Mouse (Mus musculus) limb, embryonic 14.5 days (tissue): ENCODE results near the gene Rgl3. TPM values are rescaled to one million over a fixed set of nuclear protein-coding genes. Genes with fewer than 3 reads are reported as not detected.

Experiments used
- ATAC-seq: fragments of 200-750 bp; cut with Nextera tagmentation; 2 replicates; pipeline ENCODE4 v1.8.0; 2017; ENCODE audit warnings: low read depth, moderate number of reproducible peaks, moderate TSS enrichment; ENCODE audit not compliant: low FRiP score
- DNase-seq: peaks from one replicate; pipeline ENCODE4 v3.0.0-alpha.2; 2015; ENCODE audit warnings: low spot score
- H3K27ac ChIP-seq: fragments of 300-500 bp; sonication (generic); replicated peaks from 2 replicates; pipeline ENCODE4 v1.5.1; 2014; ENCODE audit warnings: low read depth, mild to moderate bottlenecking, low read length, moderate library complexity, mixed read lengths
- H3K27me3 ChIP-seq: fragments of 300-500 bp; sonication (generic); 2 replicates; pipeline ENCODE4 v1.6.1; 2014; ENCODE audit warnings: low read length, mixed read lengths; ENCODE audit not compliant: control insufficient read depth, insufficient read depth
- H3K36me3 ChIP-seq: fragments of 300-500 bp; sonication (generic); 2 replicates; pipeline ENCODE4 v1.6.1; 2014; ENCODE audit warnings: mild to moderate bottlenecking, low read length, moderate library complexity, mixed read lengths; ENCODE audit not compliant: control insufficient read depth, insufficient read depth
- H3K4me1 ChIP-seq: fragments of 300-500 bp; sonication (generic); 2 replicates; pipeline ENCODE4 v1.6.1; 2014; ENCODE audit warnings: antibody characterized with exemption, low read length, mixed read lengths; ENCODE audit not compliant: control insufficient read depth, insufficient read depth
- H3K4me2 ChIP-seq: fragments of 300-500 bp; sonication (generic); replicated peaks from 2 replicates; pipeline ENCODE4 v1.6.1; 2014; ENCODE audit warnings: low read depth, mild to moderate bottlenecking, low read length, moderate library complexity; ENCODE audit not compliant: severe bottlenecking
- H3K4me3 ChIP-seq: fragments of 300-500 bp; sonication (generic); replicated peaks from 2 replicates; pipeline ENCODE4 v1.5.1; 2014; ENCODE audit warnings: low read length
- H3K9ac ChIP-seq: fragments of 300-500 bp; sonication (generic); 2 replicates; pipeline ENCODE4 v1.6.1; 2014; ENCODE audit warnings: mild to moderate bottlenecking, low read depth, low read length, moderate library complexity; ENCODE audit not compliant: severe bottlenecking
- H3K9me3 ChIP-seq: fragments of 300-500 bp; sonication (generic); 2 replicates; pipeline ENCODE4 v1.6.1; 2016; ENCODE audit warnings: low read length; ENCODE audit not compliant: control insufficient read depth
- POLR2A ChIP-seq: fragments of 200-500 bp; IDR thresholded peaks from 2 replicates; pipeline ENCODE4 v1.8.0; 2012; ENCODE audit warnings: inconsistent platforms, mild to moderate bottlenecking, moderate library complexity, borderline replicate concordance; ENCODE audit not compliant: insufficient read depth, insufficient read length; ENCODE audit errors: extremely low read depth
- WGBS: fragments of 180-500 bp; shearing (Covaris S2); extraction: QIAGEN DNeasy Blood & Tissue Kit; methylation state at CpG from one replicate; pipeline ENCODE4 v1.1.7; 2014; 5-methylcytosine and 5-hydroxymethylcytosine counted together
- polyA plus RNA-seq, 2 experiments: library from polyadenylated mRNA; depleted of rRNA in 1 of 2; stranded (reverse) in 1 of 2; unstranded in 1 of 2; fragments of >200 nt; fragmentation: Nextera tagmentation in 1 of 2; extraction: Ambion mirVana in 1 of 2; gene quantifications; 2 replicates each; pipeline versions ENCODE4 v1.2.1 to v1.2.3; 2012 to 2014

Rgl3 gene
- polyA plus RNA-seq, 2 experiments = 1.1 to 3.2 TPM

GRCm38 (mm10) chr9:21937711-21938175, 51.5 kb downstream of the Rgl3 start:
- 84% methylated on average over 4 of the region's 4 CpGs for WGBS
- Histone ChIP-seq H3K9me3 (no peaks in the 10 kb centered on the region), H3K27me3 (no peaks in the 10 kb centered on the region), H3K4me3 (peak overlapping the region; percentile 58; the same call in 1 of the 2 replicates), H3K27ac (no peak overlapping the region), H3K36me3 (peaks cover 8% of the 10 kb centered on the region; the same call in 1 of the 2 replicates), H3K4me2 (no peak overlapping the region), H3K4me1 (peaks cover 3% of the 10 kb centered on the region; the same call in 1 of the 2 replicates), H3K9ac (no peak overlapping the region)
- ATAC-seq (no peak), DNase-seq (no peak)
- TF ChIP-seq POLR2A = no peak

- peak; percentile 95 for DNase-seq
- Histone ChIP-seq H3K9ac (peak within 1 kb of the TSS; percentile 59), H3K27ac (peak within 1 kb of the TSS; percentile 19; the same call in 1 of the 2 replicates), H3K4me1 (peaks cover 3% of the 10 kb centered on the region; the same call in 1 of the 2 replicates), H3K4me2 (peak within 1 kb of the TSS; percentile 72), H3K36me3 (peaks cover 8% of the 10 kb centered on the region; the same call in 1 of the 2 replicates), H3K27me3 (no peaks in the 10 kb centered on the region), H3K9me3 (no peaks in the 10 kb centered on the region), H3K4me3 (peak within 1 kb of the TSS; percentile 58)
- 3% methylated on average over 43 of the region's 43 CpGs for WGBS
- TF ChIP-seq POLR2A = 0 out of 2 replicates have a peak, but pooled peaks have one; percentile 39
- ATAC-seq = peak; percentile 97
Observed at GRCm38 (mm10) chr9:21936692-21937570, 52.3 kb downstream of the Rgl3 start, which contains the start of gene Plppr2. Gene Plppr2, plus strand, starts transcription at chr9:21937033.

GRCm38 (mm10) chr9:21935466-21936131, 53.6 kb downstream of the Rgl3 start:
- Histone ChIP-seq H3K36me3 (peaks cover 4% of the 10 kb centered on the region; the same call in 1 of the 2 replicates), H3K27me3 (no peaks in the 10 kb centered on the region), H3K27ac (no peak overlapping the region), H3K4me3 (no peak overlapping the region), H3K9ac (no peak overlapping the region), H3K4me1 (peaks cover 3% of the 10 kb centered on the region; the same call in 1 of the 2 replicates), H3K4me2 (peak overlapping the region; percentile 72; the same call in 1 of the 2 replicates), H3K9me3 (no peaks in the 10 kb centered on the region)
- 80% methylated on average over 7 of the region's 7 CpGs for whole genome bisulfite sequencing
- DNase-seq (no peak), ATAC-seq (no peak)
- no peak for TF ChIP-seq POLR2A

- Histone ChIP-seq H3K4me2 (no peak overlapping the region), H3K9me3 (no peaks in the 10 kb centered on the region), H3K27me3 (no peaks in the 10 kb centered on the region), H3K36me3 (no peaks in the 10 kb centered on the region), H3K27ac (no peak overlapping the region), H3K9ac (no peak overlapping the region), H3K4me3 (no peak overlapping the region), H3K4me1 (peaks cover 3% of the 10 kb centered on the region; the same call in 1 of the 2 replicates)
- ATAC-seq = no peak
- 85% methylated on average over 12 of the region's 12 CpGs for WGBS
- TF ChIP-seq POLR2A = no peak
- no peak for DNase-seq
Observed at GRCm38 (mm10) chr9:21934021-21934420, 55.2 kb downstream of the Rgl3 start.
